Mouse (Mus musculus) limb, embryonic 11.5 days (tissue): ENCODE measurements around the gene Eif3k. TPM values are rescaled to one million over a fixed set of nuclear protein-coding genes. Genes with fewer than 3 reads are reported as not detected.

ENCODE experiments used
- ATAC-seq: fragments of 200-750 bp; cut with Nextera tagmentation; 2 replicates; pipeline ENCODE4 v1.8.0; 2017; ENCODE audit warnings: low read depth; ENCODE audit not compliant: insufficient number of reproducible peaks, low FRiP score, low TSS enrichment
- DNase-seq: peaks from one replicate; pipeline ENCODE4 v3.0.0-alpha.2; 2015; ENCODE audit warnings: low spot score
- H3K27ac ChIP-seq: fragments of 300-500 bp; sonication (generic); replicated peaks from 2 replicates; pipeline ENCODE4 v1.5.1; 2014; ENCODE audit warnings: low read depth, mild to moderate bottlenecking, low read length
- H3K27me3 ChIP-seq: fragments of 300-500 bp; sonication (generic); 2 replicates; pipeline ENCODE4 v1.6.1; 2014; ENCODE audit warnings: mild to moderate bottlenecking, low read length, mixed read lengths; ENCODE audit not compliant: control insufficient read depth, insufficient read depth
- H3K36me3 ChIP-seq: fragments of 300-500 bp; sonication (generic); 2 replicates; pipeline ENCODE4 v1.6.1; 2014; ENCODE audit warnings: mild to moderate bottlenecking, low read length, moderate library complexity, mixed read lengths; ENCODE audit not compliant: control insufficient read depth, insufficient read depth
- H3K4me1 ChIP-seq: fragments of 300-500 bp; sonication (generic); 2 replicates; pipeline ENCODE4 v1.6.1; 2014; ENCODE audit warnings: low read length, mixed read lengths; ENCODE audit not compliant: control insufficient read depth, insufficient read depth
- H3K4me2 ChIP-seq: fragments of 300-500 bp; sonication (generic); 2 replicates; pipeline ENCODE4 v1.6.1; 2014; ENCODE audit warnings: low read depth, mild to moderate bottlenecking, moderate library complexity; ENCODE audit not compliant: severe bottlenecking
- H3K4me3 ChIP-seq: fragments of 300-500 bp; sonication (generic); 2 replicates; pipeline ENCODE4 v1.5.1; 2014; ENCODE audit warnings: low read depth, low read length
- H3K9ac ChIP-seq: fragments of 300-500 bp; sonication (generic); 2 replicates; pipeline ENCODE4 v1.6.1; 2014; ENCODE audit warnings: mild to moderate bottlenecking, low read length
- H3K9me3 ChIP-seq: fragments of 300-500 bp; sonication (generic); 2 replicates; pipeline ENCODE4 v1.6.1; 2016; ENCODE audit warnings: low read length; ENCODE audit not compliant: control insufficient read depth
- WGBS: fragments of 180-500 bp; shearing (Covaris S2); extraction: QIAGEN DNeasy Blood & Tissue Kit; methylation state at CpG from one replicate; pipeline ENCODE4 v1.1.7; 2014; 5-methylcytosine and 5-hydroxymethylcytosine counted together
- polyA plus RNA-seq: library from polyadenylated mRNA; unstranded; fragments of >200 nt; fragmentation: Nextera tagmentation; extraction: Ambion mirVana; gene quantifications from 2 replicates; pipeline ENCODE4 v1.2.1, GENCODE M21; 2014

Eif3k gene
- polyA plus RNA-seq, 1 experiment from 2014 or later: 476 TPM

DNA sequence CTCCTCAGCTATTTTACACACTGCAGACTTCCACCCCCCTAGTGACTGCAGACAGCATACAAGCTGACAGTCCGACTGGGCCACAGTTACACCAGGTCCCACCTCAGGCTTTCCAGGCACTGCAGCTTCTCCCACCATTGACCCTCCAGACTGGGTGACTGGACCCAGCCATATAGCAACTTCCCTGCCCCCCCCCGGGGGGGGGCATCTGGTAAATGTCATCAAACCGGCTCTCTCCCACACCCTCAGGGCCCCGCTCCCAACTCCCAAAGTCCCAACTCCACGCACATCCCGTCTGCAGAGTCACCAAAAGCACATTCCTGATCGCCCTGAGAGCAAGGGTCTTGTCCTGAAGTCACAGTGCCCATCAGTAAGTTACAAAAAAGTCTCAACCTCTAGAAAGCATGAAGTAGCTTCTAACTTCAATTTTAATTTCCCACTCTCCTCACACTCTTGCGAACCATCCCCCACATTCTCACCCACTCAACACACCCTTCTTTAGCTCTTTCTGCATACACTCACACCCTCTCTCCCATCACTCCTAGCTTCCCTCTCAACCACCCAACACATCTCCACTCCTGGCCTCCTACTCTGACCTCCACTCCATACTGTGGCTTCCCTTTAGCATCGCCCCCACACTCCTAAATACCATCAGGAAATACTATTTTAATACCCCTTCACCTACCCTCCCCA lies 21.2 kb downstream of the Eif3k start:
- Histone ChIP-seq H3K4me3 (peak overlapping the region; percentile 89), H3K9ac (peak overlapping the region; percentile 82; the same call in 1 of the 2 replicates), H3K9me3 (no peaks in the 10 kb centered on the region), H3K36me3 (no peaks in the 10 kb centered on the region), H3K4me1 (peaks cover 24% of the 10 kb centered on the region), H3K27me3 (no peaks in the 10 kb centered on the region), H3K4me2 (peak overlapping the region; percentile 65), H3K27ac (no peak overlapping the region)
- WGBS: 24% methylated on average over 9 of the region's 9 CpGs
- DNase-seq (no peak), ATAC-seq (no peak)

DNA sequence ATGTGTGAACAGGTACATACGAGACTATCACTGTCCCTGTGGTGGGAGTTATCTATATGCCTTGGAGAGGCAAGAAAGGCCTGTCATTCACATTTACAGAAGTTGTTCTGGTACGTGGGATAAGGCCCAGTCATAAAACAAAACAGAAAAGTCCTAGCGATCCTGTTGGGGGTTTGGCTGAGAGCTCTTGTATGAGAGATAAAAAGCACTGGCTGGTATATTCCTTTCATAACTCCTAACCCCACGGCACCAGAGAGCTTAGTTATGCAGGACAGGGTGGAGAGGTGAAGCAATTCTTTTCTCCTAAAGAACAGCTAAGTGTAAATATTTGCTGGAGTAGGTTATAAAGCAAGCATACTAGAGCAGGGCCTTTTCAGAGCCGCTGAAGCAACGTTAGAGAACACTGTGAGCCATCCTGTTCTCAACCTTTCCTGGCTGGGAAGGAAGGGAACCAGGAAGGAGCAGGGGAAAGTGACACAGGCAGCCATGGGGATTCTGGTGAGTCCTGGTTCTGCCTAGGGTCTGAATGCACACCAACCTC lies 22.1 kb downstream of the Eif3k start:
- H3K4me2 ChIP-seq: peak overlapping the region; percentile 65
- 51% methylated on average over 6 of the region's 6 CpGs for WGBS
- ATAC-seq (no peak), DNase-seq (no peak)
- H3K27me3 ChIP-seq: no peaks in the 10 kb centered on the region
- no peaks in the 10 kb centered on the region for H3K9me3 ChIP-seq
- peak overlapping the region; percentile 18; the same call in 1 of the 2 replicates for H3K9ac ChIP-seq
- H3K4me1 ChIP-seq: peaks cover 28% of the 10 kb centered on the region
- no peaks in the 10 kb centered on the region for H3K36me3 ChIP-seq
- no peak overlapping the region for H3K27ac ChIP-seq
- H3K4me3 ChIP-seq: peak overlapping the region; percentile 89

DNA sequence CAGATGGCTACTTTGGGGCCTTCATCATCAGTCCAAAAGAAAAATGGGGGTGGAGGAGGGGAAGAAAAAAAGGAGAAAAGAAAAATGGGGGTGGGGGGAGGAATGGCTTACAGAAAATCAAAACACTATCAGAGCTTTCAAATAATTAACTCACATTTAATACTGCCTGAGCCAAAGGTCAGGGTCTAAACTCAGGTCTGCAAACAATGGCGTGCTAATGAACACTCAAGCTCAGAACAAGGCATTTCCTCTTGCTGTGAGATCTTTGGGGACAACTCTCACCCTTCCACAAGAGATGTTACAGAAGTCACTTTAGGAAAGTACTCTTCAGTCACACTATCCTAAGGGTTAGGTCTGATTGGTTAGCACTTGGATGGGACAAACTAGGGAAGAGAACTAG lies 22.9 kb downstream of the Eif3k start:
- H3K9me3 ChIP-seq: no peaks in the 10 kb centered on the region
- no peaks in the 10 kb centered on the region for H3K36me3 ChIP-seq
- DNase-seq: no peak
- ATAC-seq: no peak
- peak overlapping the region; percentile 65; the same call in 1 of the 2 replicates for H3K4me2 ChIP-seq
- no peak overlapping the region for H3K4me3 ChIP-seq
- WGBS: 45% methylated on average over 1 of the region's 1 CpGs
- no peak overlapping the region for H3K27ac ChIP-seq
- H3K9ac ChIP-seq: no peak overlapping the region
- peaks cover 33% of the 10 kb centered on the region for H3K4me1 ChIP-seq
- no peaks in the 10 kb centered on the region for H3K27me3 ChIP-seq

DNA sequence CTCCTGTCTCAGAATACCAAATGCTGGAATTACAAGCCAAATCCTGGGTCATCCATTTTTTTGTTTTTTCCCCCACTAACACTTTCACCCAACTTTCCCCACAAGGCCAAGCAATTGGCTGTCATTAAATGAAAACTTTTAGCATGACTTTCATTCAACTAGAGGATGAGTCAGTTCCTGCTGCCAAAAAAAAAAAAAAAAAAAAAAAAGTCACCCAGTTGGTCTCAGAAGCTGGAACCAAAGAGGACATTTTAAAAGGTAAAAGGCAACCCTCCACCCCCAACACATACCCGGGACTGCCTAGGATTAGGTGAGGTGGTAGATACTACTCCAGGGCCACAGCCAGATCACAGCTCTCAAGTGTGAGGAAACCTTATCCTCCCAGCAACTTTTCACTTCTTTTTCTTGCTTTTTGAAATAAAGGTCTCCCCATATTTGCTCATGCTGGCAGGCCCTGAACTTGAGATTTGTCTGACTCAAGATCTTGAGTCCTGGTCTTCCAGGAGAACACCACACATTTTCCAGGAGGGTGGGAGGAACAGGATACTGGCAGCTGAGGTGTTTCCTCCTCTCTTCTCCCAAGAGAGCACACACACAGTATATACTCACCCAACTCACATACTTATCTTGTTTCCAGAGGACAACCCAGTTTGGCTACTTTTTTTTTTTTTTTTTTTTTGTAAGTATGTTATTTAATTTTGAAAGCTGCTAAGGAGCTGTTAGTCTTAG lies 23.5 kb downstream of the Eif3k start:
- H3K27me3 ChIP-seq: no peaks in the 10 kb centered on the region
- no peak overlapping the region for H3K4me2 ChIP-seq
- no peaks in the 10 kb centered on the region for H3K9me3 ChIP-seq
- ATAC-seq: no peak
- no peak overlapping the region for H3K4me3 ChIP-seq
- WGBS: 69% methylated on average over 1 of the region's 1 CpGs
- no peak for DNase-seq
- no peak overlapping the region for H3K9ac ChIP-seq
- no peaks in the 10 kb centered on the region for H3K36me3 ChIP-seq
- H3K4me1 ChIP-seq: peaks cover 38% of the 10 kb centered on the region
- no peak overlapping the region for H3K27ac ChIP-seq

DNA sequence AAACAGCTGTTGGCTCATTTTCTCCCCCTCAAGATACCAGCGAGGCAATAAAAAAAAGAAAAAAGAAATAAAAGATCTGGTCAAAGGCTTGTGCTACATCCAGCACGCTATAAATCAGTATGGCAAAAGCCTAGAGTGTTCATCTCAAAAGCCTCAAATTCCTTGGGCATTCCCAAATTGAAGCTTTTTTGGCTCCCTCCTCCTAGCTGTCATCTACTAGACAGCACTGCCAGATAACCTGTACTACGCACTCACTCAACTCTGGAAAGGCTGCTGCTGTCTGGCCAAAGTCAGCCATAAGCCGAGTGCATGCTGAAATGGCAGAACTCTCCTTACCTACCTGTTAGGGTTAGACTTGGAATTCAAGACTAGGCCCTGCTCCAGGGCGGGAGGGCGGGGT lies 24.4 kb downstream of the Eif3k start:
- H3K27me3 ChIP-seq: no peaks in the 10 kb centered on the region
- H3K4me3 ChIP-seq: no peak overlapping the region
- no peak overlapping the region for H3K9ac ChIP-seq
- no peaks in the 10 kb centered on the region for H3K36me3 ChIP-seq
- no peak overlapping the region for H3K4me2 ChIP-seq
- DNase-seq: no peak
- H3K9me3 ChIP-seq: no peaks in the 10 kb centered on the region
- WGBS: 89% methylated on average over 6 of the region's 6 CpGs
- peaks cover 45% of the 10 kb centered on the region for H3K4me1 ChIP-seq
- H3K27ac ChIP-seq: no peak overlapping the region
- ATAC-seq: no peak

DNA sequence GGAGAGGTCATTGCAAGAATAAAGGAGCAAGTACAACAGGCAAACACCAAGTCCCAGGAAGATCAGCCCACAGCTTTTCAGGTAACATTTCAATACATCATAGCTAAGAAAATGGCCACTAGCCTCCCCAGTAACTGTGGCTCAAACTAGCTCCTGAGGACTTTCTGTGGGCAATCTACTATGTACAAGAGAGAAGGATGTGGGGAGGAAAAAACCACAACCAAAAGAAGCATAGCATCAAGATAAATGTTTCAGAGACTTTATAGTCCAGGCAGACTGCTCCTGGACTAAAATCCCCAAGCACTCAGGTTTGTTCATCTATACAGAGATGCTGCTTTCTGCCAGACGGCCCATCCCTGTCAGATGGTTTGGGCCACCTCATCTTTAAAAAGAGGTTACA lies 25.4 kb downstream of the Eif3k start:
- Histone ChIP-seq H3K36me3 (no peaks in the 10 kb centered on the region), H3K27me3 (no peaks in the 10 kb centered on the region), H3K4me2 (no peak overlapping the region), H3K9me3 (no peaks in the 10 kb centered on the region), H3K4me1 (peaks cover 52% of the 10 kb centered on the region), H3K4me3 (no peak overlapping the region), H3K27ac (no peak overlapping the region), H3K9ac (no peak overlapping the region)
- WGBS: 87% methylated on average over 1 of the region's 1 CpGs
- ATAC-seq (no peak), DNase-seq (no peak)

DNA sequence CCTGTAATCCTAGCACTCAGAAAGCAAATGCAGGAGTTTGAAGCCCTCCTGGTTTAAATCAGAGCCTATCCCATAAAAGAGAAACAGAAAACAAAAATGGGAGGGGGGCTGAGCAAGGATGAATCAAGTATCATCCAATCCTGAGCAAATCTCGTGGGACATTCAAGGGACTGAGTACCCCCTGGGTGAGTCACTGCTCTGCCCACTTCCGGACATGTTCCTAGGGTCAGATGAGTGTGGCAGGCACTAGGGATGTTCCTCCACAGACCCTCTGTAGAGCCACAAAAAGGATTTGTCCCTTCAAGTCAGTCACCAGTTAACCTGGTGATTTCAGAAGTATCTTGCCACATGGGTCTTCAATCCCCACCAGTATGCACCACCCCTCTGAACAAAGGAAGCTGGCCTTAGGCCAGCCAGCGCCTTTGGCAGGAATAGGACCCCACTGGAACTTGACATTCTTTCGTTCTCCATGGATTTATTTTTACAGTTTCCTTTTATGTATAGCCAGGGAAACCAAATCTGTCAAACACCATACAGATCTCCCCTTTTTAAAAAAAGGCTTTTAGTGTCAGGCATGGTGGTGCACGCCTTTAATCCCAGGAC lies 26.3 kb downstream of the Eif3k start:
- Histone ChIP-seq H3K4me3 (no peak overlapping the region), H3K4me1 (peaks cover 52% of the 10 kb centered on the region), H3K36me3 (no peaks in the 10 kb centered on the region), H3K9ac (no peak overlapping the region), H3K27me3 (no peaks in the 10 kb centered on the region), H3K9me3 (no peaks in the 10 kb centered on the region), H3K27ac (no peak overlapping the region), H3K4me2 (no peak overlapping the region)
- no peak for ATAC-seq
- WGBS: 84% methylated on average over 5 of the region's 5 CpGs
- DNase-seq: no peak

DNA sequence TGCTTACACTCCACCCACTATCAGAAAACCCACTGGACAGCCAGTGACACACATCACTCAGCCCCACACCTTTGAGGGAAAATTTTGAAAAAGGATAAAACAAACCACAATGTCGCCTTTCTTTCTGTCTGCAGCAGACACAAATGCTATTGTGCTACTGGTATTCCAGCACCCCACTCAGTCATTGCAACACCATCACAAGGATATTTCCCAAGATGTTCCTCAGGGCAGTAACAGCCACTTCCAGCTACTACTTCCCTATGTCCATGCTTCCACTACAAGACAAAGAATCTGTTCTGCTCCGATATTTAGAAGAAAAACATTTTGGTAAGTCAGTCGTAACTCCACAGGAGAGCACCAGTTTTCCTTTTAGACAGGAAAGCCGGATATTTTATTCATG lies 26.9 kb downstream of the Eif3k start:
- Histone ChIP-seq H3K4me2 (no peak overlapping the region), H3K4me3 (no peak overlapping the region), H3K9ac (no peak overlapping the region), H3K27ac (no peak overlapping the region), H3K27me3 (no peaks in the 10 kb centered on the region), H3K4me1 (peaks cover 50% of the 10 kb centered on the region), H3K36me3 (no peaks in the 10 kb centered on the region), H3K9me3 (no peaks in the 10 kb centered on the region)
- no peak for ATAC-seq
- WGBS: 92% methylated on average over 4 of the region's 4 CpGs
- no peak for DNase-seq
